Mouse (Mus musculus) cerebellum, adult 11-12 months (tissue): ENCODE measurements around the gene Tbca.
A peak's percentile ranks its signal among the peaks of the same experiment; 100 is the strongest.

Experiments used
- DNase-seq: peaks from one replicate; pipeline ENCODE4 v3.0.0; 2022

Tbca gene

DNA sequence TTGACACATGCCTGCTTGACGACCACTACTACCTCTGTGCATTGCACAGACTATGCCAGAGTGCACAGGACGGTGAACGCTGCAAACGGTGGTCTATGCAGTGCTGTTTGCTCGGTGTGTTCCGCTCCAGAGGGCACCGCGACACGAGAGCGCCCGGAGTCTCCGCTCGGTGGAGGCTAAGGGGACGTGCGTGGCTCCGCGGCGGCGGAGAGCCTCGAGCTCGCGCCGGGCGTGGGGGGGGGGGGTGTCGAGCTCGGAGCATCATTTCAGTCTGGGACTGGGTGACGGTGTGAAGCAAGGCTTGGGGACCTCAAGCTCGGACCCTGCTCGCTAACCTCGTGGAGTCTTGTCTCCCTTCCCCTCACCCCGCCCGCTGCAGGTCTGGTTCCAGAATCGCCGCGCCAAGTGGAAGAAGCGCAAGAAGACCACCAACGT is 94.0 kb downstream of the Tbca start:
- no peak for DNase-seq

DNA sequence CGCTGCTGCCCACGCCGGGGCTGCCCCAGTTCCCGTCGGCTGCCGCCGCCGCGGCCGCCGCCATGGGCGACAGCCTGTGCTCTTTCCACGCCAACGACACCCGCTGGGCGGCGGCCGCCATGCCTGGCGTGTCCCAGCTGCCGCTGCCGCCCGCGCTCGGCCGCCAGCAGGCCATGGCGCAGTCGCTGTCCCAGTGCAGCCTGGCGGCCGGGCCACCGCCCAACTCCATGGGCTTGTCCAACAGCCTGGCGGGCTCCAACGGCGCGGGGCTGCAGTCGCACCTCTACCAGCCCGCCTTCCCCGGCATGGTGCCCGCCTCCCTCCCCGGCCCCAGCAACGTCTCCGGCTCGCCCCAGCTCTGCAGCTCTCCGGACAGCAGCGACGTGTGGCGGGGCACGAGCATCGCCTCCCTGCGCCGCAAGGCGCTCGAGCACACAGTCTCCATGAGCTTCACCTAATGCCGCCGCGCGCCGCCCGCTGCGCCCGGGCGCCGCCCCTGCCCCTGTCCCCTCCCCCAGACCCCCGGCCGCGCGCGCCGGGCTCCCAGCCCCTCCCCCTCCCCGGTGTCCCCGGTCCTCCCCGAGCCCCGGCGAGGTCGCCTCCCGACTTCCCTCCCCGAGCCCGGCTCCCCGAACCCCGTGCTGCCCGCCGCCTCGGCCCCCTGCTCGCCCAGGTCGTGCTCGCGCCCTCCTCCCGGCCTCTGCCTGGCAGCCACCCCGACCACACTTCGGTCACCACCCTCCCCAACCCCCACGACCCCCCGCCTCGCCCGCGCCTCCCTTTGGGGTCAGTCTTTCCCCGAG is 94.7 kb downstream of the Tbca start:
- peak; percentile 58 for DNase-seq

DNA sequence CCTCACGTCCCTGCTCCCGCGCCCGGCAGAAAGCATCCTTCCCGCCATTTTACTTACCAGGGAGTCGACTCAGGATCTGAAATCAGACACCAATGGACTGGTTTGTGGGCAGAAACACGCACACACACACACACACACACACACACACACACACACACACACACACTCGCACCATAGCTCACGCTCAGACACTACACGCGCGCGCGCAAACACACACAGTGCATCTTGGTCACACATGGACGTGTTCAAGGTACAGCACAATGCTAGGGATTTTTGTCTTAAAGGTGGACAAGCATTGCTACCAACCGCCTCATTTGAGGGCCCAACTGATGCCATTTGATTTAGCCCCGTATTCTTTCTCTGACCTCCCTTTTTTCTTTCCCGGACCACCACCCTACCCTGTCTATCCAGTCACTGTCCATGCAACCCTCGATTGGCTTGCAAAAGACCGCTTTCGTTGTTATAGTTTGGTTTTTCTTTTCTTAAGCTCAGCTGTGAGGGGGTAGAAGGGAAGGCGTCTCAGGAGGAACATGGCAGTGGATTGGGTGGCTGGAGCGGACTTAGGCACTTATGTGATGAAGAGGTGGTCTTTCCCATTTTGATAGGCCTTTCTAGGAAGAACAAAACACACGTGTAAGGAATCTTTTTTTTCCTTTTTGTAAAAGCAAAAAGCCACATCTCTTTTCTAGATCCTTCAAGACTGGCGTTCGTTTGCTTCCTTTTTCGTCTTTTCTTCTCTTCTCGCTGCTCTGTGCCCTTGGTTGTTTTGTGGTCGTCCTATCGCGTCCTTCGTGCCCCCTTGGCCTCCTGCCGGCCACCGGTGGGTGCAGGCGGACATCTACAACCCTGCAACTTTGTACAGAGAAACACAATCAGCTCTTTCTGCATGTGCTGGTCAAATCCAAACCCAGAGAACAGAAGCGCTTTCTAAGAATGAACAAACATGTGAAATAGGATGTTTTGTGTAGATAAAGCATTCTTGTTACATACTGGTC is 95.6 kb downstream of the Tbca start:
- no peak for DNase-seq

DNA sequence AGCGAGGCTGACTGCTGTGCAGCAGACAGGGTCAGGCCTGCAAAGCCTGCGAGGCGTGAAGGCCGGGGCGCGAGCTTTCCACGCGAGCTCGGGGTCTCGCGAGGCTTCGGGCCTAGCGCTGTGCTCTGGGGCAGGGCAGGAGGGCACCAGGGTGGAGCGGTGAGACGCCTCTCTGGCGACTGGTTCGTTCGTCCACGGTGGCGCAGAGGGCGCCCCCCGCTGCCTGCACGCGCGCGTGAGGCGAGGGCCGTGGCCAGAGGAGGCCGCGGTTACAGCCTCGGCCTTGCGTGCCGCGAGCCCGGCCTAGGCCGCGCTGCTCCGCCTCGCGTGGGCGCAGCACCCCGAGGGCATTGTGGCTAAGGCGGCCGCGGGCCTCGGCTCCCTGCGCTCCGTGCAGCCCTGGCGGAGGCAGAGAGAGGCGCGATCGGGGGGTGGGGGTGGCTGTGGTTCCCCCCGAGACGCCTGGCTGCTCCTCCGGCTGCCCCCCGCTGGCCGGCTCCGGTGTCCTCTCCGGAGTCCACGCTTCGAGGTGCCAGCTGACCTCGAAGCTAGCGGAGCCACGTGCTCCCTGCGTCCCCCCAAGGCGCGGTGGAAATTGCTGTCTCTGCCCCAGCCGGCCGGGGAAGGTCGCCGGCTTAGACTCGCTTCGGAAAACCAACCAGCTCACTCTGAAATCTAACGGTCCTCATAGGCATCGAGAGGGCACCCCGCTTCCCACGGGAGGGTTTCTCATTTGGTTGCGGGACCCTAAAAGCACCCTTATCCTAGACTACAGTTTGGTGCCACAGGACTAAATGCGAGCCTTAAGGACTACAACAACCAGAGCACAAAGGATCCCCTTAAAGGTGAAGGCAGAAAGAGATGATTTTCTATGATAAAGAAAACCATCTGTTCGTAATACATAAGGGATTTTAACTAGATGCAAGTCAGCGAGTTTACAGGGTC is 96.9 kb downstream of the Tbca start:
- DNase-seq = no peak
